Mouse (Mus musculus) T-helper 17 cell (primary cell): ENCODE measurements at regions not wholly inside any gene's neighbourhood (a gene's known extent, or its start where the extent isn't known, plus 50 kb on each side); places are given as distances from the start of the nearest gene placed in this dataset.
"Not testable (repeated sequence)": the region's sequence is repeated elsewhere in the genome, so short reads cannot be mapped to it uniquely, and the experiment has no call there.

Source experiments
- in situ Hi-C, 2 experiments: fragments of 300-600 bp; cut with MboI, MseI; formaldehyde crosslinking; loops; 1 replicate in 1 of 2; 2 replicates in 1 of 2; pipeline ENCODE4 v1.15.1; 2025; ENCODE audit warnings: high pct_unique_total_duplicates in 2 of 2

- in situ Hi-C loops = no loop called here
These were observed 532.1 kb downstream of the Ets1 start for GRCm38 (mm10) chr9:33168159-33168558.

GRCm38 (mm10) chr9:33169093-33169492 is 533.1 kb downstream of the Ets1 start:
- in situ Hi-C loops = not testable (repeated sequence)

- in situ Hi-C loops = loop anchor here in 1 of 2 experiments (5.0 kb wide), 1 partner anchor 48 kb away; no protein-coding TSS in a partner anchor
These were observed 544.0 kb downstream of the Ets1 start for GRCm38 (mm10) chr9:33180066-33180465.

- in situ Hi-C loops = no loop called here
These were observed 551.2 kb downstream of the Ets1 start for GRCm38 (mm10) chr9:33187187-33187586.

- in situ Hi-C loops = no loop called here
These were observed 573.1 kb downstream of the Ets1 start for GRCm38 (mm10) chr9:33209083-33209482.

GRCm38 (mm10) chr9:33214523-33214922 is 578.5 kb downstream of the Ets1 start:
- in situ Hi-C loops = no loop called here

GRCm38 (mm10) chr9:33220981-33221380 is 585.0 kb downstream of the Ets1 start:
- in situ Hi-C loops = no loop called here

GRCm38 (mm10) chr9:33222066-33222805 is 586.2 kb downstream of the Ets1 start:
- in situ Hi-C loops = no loop called here

- in situ Hi-C loops = loop anchor here in 1 of 2 experiments (5.0 kb wide), 1 partner anchor 646 kb away; no protein-coding TSS in a partner anchor
These were observed 597.7 kb downstream of the Ets1 start for GRCm38 (mm10) chr9:33233699-33234131.

GRCm38 (mm10) chr9:33238190-33238589 is 602.2 kb downstream of the Ets1 start:
- in situ Hi-C loops = loop anchor here in 1 of 2 experiments (5.0 kb wide), 1 partner anchor 106 kb away; no protein-coding TSS in a partner anchor

- in situ Hi-C loops = loop anchor here in 1 of 2 experiments (5.0 kb wide), 1 partner anchor 107 kb away; no protein-coding TSS in a partner anchor
These were observed 602.8 kb downstream of the Ets1 start for GRCm38 (mm10) chr9:33238846-33239245.

- in situ Hi-C loops = loop anchor here (5.0 to 10.0 kb wide), 4 partner anchors 136 to 833 kb away; no protein-coding TSS in a partner anchor
These were observed 604.5 kb downstream of the Ets1 start for GRCm38 (mm10) chr9:33240506-33240905.

GRCm38 (mm10) chr9:33240914-33241635 is 605.1 kb downstream of the Ets1 start:
- in situ Hi-C loops = loop anchor here (5.0 to 10.0 kb wide), 4 partner anchors 136 to 834 kb away; no protein-coding TSS in a partner anchor

- in situ Hi-C loops = loop anchor here (5.0 to 10.0 kb wide), 5 partner anchors 142 to 840 kb away; no protein-coding TSS in a partner anchor
These were observed 610.9 kb downstream of the Ets1 start for GRCm38 (mm10) chr9:33246932-33247331.

- in situ Hi-C loops = no loop called here
These were observed 622.2 kb downstream of the Ets1 start for GRCm38 (mm10) chr9:33258241-33258640.

- in situ Hi-C loops = no loop called here
These were observed 624.1 kb downstream of the Ets1 start for GRCm38 (mm10) chr9:33260171-33260570.

GRCm38 (mm10) chr9:33289381-33289780 is 653.4 kb downstream of the Ets1 start:
- in situ Hi-C loops = no loop called here

- in situ Hi-C loops = no loop called here
These were observed 656.1 kb downstream of the Ets1 start for GRCm38 (mm10) chr9:33292116-33292515.

GRCm38 (mm10) chr9:33295925-33296324 is 659.9 kb downstream of the Ets1 start:
- in situ Hi-C loops = no loop called here

- in situ Hi-C loops = loop anchor here in 1 of 2 experiments (10.0 kb wide), 1 partner anchor 1405 kb away; no protein-coding TSS in a partner anchor
These were observed 683.6 kb downstream of the Ets1 start for GRCm38 (mm10) chr9:33319525-33320025.

- in situ Hi-C loops = loop anchor here in 1 of 2 experiments (10.0 kb wide), 1 partner anchor 1397 kb away; no protein-coding TSS in a partner anchor
These were observed 691.7 kb downstream of the Ets1 start for GRCm38 (mm10) chr9:33327722-33328121.

GRCm38 (mm10) chr9:33350258-33350657 is 714.2 kb downstream of the Ets1 start:
- in situ Hi-C loops = no loop called here
